Mouse (Mus musculus) cerebral cortex, adult 2 months (tissue): ENCODE results near the gene Atg4c.

Experiments
- WGBS: fragments of 180-500 bp; shearing (Covaris S2); methylation state at CpG from one replicate; pipeline ENCODE4 v1.1.7; 2018; 5-methylcytosine and 5-hydroxymethylcytosine counted together

Gene Atg4c

DNA sequence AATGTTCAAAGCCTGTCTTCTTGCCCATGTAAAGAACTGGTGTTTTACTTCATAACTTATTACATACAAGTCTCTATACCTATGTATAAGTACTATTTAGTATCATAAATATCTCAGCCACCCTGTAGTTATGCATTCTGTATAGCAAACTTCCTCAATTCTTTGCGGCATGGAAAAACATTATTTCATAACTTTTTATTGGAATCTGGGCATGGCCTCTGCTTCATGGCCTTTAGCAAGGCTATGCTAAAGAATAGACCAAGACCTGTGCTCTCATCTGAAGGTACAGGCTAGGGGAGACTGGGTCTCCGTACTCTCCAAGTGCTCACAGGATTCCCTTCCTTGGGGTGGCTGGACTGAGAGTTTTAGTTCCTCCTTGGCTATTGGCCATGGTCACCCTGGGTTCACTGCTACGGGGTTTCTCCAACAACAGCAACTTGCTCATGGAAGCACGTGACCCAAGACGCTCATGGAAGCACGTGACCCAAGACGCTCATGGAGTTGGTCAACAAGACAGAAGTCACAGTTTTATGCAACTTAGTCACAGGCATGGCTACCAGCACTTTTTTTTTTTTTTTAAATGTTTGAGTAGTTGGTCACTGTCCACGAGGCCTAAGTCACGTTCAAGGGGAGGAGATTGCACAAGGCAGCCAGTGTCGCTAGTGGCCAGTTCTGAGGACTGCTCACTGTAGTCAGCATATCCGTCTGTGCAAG, 7.2 kb upstream of the Atg4c start:
- 89% methylated on average over 11 of the region's 11 CpGs for WGBS

DNA sequence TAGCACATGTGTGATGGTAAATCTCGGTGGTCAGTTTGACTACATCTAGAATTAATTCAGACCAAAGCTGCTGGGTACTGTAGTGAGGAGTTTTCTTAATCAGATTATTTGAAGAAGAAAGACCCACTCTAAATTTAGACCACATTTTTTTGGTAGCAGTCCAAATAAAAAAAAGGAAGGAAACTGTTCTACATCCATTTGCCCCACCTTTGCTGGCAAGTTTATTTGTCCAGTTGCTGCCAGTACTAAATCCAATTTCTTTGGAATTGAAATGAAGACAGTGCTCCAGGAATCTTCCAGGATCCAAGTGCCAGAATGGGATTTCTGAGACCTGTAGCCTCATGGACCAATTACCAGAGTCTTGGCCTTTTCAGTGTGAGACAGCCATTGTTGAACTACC, 1.1 kb upstream of the Atg4c start:
- WGBS: 60% methylated on average over 1 of the region's 1 CpGs

DNA sequence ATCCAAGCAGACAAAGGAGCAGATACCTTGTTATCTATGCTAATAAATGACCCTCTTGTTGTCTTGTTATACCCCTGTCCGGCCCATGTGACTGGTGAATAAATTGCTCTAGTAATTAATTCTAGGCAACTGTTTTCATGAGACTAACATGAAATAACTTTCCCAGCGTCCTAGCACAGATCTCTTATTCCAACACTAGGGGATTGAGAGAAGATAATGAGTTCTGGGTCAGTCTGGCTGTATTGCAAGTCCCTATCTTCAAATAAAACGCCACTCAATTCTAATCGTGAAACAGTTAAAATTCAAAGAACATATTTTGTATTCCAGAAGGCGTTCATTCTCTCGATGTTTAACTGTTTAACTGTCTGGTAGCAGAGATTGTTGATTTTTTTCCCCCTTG, 520 bp upstream of the Atg4c start:
- WGBS: 18% methylated on average over 6 of the region's 6 CpGs

DNA sequence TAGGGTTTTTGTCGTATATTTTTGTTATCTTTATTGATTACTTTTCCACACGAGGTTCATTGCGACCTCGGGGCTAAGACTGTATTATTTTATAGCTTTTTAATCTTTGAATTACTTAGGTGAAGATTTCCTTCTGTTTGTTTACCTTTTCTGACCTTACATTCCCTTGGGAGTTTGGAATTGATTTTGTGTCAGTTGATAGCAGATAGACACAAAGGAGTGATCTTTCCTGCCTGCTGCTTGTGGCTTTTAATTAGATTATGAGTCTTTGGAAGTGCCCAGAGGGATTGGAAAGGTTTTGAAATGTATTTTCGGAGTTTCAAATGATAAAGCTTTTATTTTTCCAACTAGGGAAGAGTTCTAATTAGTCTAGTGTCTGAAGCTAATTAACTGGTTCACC, 1.1 kb downstream of the Atg4c start:
- WGBS: 31% methylated on average over 5 of the region's 5 CpGs

DNA sequence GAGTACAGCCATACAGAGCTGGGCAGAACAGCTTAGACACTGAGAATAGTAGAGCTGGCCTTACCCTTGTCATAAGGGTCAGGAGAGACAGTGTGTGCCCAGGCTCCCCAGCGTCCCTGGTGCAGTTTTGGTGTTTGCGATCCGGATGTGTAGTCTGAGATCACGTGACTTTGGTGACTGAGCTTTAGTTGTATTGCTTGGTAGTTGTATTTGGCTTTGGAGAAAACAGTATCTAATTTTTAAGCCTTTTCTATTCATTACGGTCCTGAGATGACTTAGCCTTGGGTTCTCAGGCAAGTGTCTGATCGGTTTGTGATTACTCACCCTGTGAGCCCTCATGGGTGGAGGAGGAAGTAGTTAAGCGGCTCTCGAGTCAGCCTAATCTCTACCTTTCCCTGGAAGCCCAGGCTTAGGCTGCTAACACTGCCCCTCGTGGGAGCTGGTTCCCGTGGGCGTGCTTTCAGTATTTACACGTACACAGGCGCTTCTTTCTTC, 6.1 kb downstream of the Atg4c start:
- WGBS: 50% methylated on average over 13 of the region's 13 CpGs

DNA sequence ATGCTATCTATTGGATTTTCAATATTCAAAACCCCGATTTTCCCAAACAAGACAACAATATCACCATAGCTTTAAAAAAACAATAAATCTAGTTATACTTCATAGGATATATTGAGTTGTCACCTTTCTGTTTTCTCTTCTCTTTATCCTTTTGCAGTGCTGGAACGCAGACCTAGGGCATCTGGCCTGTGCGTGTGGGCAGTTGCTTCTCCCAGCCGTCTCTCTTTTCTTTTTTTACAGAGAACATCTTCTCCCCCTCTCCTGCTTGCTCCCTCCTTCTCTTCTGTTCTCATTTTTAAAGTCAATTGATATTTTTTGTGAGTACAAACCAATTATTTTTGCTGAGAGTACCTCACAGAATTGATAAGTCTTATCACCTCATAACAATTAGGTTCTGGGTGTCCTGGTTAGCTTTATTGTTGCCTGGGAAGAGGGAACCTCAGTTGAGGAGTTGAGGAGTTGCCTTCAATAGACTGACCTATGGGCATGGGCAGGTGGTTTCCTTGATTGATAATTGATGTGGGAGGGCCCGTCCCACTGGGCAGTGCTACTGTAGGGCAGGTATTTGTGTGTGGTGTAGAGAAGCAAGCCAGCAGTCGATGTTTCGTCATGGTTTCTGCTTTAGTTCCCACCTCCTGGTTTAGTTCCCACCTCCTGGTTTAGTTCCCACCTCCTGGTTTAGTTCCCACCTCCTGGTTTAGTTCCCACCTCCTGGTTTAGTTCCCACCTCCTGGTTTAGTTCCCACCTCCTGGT, 6.8 kb downstream of the Atg4c start:
- WGBS: 71% methylated on average over 7 of the region's 7 CpGs

DNA sequence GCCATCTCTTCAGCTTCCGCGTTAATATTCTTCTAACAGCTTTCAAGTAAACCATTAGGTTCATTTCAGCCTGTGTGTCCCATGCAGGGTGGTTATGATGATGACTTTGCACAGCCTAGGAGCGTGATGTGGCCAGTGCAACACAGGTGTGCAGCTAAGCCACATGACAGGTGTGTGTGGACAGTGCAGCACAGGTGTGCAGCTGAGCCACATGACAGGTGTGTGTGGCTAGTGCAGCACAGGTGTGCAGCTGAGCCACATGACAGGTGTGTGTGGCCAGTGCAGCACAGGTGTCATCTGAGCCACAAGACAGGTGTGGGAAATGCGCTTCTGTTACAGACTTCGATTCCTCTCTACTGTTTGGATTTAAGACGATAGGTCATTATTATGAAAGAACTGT, 12.0 kb downstream of the Atg4c start:
- whole genome bisulfite sequencing: 86% methylated on average over 6 of the region's 6 CpGs

DNA sequence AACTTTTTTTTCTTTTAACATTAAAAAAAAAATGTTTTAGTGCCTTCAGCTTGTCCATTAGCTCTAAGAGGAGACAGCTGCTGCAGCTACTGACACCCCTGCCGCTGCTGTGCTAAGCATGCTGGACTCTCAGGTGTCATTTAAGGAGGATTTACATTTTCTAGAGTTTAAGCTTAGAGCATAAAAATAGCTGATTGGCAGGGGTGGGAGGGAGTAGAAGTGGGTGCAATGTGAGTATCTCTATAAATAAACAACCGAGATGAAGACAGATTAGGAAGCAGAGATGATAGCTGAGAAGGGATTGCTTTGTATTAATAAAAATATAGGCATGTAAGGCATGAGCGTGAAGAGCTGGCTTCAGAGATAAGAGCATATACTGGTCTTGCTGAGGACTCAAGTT, 12.6 kb downstream of the Atg4c start:
- WGBS: 34% methylated on average over 3 of the region's 3 CpGs

DNA sequence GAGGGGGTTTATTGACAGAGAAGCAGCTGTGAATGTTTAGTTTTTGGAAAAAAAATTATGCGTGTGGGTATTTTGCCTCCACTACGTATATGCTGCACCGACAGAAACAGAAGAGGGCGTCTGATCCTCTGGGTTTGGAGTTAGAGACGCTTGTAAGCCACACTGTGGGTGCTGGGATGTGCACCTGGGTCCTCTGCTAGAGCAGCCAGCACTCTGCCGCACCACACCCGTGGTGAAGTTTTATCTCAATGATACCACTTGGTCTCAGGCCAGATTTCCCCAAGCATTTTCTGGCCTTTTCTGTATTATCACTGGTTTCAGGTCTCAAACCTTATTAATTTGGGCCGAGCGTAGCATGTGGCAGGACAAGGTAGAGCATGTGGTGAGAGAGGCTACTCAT, 16.4 kb downstream of the Atg4c start:
- 79% methylated on average over 9 of the region's 9 CpGs for WGBS

DNA sequence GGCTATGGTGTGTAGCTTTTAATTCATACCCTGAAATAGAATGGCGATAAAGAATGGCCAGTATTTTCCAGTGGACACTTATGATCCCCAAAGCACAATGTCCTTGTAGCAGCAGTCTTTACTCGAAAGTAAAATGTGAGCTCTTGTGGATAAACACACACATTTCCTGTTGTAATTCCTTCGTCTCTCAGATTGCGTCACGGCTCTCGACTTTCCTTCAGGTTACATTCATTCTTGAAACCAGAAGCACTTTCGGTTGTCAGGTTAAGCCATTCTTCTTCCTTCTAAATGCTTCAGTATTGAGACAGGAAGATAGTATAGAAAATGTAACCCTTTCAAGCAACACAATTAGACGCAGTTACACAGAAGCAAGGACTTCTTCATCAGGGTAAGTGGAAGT, 17.9 kb downstream of the Atg4c start:
- WGBS: 78% methylated on average over 8 of the region's 8 CpGs

DNA sequence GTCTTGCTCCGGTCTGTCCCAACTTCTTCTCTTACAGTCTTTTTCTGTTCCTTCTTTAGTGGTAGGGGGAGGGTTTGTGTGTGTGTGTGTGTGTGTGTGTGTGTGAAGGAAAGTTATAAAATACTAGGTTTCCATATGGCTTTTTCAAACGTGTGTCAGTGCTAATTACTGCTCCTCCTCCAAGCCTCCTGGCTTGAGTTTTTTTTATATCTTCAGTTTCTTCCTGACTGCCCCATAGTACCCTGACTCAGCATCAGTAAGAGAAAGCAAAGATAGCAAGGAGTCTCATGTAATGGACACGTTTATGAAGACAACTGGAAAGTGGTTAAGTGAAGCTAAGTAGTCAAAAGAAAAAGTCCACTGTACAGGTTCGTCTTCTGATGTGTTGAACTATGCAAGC, 19.4 kb downstream of the Atg4c start:
- 64% methylated on average over 4 of the region's 4 CpGs for whole genome bisulfite sequencing

DNA sequence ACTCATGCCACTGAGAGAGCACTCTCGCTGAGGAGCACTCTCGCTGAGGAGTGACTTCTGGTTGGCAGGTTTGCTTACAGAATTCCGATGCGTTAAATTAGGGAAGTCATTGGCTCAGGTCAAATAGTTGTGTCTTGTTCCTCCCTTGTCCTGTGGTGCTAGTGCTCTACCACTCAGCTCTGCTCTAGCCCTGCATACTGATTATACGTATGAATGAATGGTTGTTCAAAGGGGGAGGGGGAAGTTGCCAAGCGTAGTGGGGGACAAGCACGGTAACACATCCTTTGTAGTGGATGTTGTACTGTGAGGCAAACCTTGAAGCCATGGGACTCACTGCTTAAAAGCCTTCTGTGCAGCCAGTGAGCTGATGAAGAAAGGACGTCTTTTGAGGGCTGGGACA, 28.5 kb downstream of the Atg4c start:
- WGBS: 77% methylated on average over 8 of the region's 8 CpGs

DNA sequence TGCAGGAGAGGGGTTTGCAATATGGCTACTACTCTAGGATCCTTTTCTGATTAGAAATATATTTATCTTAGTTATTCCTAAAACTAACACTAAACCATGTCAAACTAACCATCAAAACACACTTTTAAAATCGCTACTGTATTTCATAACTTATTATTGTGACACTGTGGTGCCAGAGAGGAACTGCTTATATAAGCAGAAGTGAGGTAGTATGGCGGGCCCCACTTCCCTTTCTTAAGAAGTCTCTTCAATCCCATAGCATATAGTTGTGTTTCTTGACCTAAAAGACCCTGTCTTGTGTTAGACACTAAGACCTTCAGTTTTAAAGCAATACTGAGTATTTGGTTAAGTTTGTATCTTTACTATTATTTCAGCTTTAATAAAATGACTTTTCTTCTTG, 31.1 kb downstream of the Atg4c start:
- 87% methylated on average over 2 of the region's 2 CpGs for WGBS

DNA sequence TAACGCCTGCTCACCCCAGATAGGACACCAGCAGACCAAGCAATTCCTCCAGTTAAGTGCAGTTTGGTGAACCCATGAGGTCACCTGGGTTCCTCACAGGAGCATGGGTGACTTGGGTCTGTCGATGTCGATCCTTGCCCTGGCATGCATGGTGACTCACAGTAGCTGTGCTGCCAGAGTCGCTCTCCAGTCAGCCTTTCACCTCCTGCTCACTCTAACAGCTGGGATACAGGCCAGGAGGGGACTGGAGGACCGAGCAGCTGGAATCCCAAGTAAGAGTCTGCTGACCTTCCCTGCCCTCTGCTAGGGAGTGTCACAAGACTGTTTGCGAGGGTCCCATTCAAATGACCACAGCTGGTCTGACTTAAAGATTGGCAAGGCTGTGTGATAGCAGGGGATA, 33.5 kb downstream of the Atg4c start:
- WGBS: 77% methylated on average over 6 of the region's 6 CpGs

DNA sequence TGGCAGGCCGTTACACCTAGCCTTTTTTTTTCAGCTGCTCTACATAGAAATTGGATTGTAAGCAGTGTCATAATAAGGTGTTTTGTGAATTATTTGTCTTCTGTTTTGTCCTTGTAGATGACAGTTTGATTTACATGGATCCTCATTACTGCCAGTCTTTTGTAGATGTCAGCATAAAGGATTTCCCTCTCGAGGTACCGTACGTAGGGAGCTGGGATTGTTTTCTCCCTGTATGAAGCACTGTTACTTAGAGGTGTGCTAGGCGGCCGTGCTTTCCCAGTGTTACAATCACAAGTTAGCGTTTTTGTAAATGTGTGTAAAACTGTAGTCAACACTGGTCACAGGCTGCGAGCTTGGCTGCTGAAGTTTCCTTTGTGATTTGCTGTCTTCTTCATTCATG, 35.6 kb downstream of the Atg4c start:
- 89% methylated on average over 8 of the region's 8 CpGs for WGBS

DNA sequence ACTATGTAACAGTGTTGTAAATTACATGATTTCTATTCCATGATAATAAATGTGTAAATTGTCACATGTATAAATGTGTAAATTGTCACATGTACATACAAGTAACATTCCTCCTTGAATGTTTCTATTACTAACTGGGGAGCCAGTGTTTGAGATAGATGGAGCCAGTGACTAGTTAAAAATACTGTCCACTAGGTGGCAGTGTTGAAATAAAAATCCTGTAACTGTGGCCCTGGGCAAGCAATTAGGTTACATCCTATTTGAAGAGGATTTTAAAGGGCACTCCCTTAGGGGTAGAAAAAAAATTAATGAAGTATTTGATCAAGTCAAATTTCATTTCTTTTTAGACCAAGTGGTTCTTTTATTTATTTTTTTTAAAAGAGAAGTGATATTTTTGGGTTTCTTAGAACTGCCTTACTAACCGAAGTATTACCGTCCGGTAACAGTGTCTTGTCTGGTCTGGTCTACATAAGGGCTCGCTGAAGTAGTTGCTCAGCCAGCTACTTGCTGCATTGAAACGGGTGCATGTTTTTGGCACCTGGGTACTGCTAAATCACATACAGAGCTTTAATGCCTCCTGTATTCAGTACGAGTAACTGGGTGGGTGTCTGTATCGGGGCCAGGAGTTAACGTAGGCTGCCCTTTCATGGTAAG, 41.6 kb downstream of the Atg4c start:
- WGBS: 85% methylated on average over 8 of the region's 8 CpGs

DNA sequence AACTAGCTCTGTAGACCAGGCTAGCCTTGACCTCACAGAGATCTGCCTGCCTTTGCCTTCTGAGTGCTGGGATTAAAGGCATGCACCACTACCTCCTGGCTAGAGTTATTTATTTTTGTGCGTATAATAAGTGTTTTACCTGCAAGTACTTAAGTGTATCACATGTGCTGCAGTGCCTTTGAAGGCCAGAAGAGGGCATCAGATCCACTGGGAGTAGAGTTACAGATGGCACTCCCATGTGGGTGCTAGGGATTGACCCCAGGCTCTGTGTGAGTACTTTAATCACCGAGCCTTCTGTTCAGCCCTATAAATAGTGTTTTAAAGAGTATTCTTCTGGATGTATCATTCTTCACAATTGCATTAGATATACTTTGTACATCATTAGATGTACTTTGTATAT, 44.6 kb downstream of the Atg4c start:
- 91% methylated on average over 2 of the region's 2 CpGs for WGBS

DNA sequence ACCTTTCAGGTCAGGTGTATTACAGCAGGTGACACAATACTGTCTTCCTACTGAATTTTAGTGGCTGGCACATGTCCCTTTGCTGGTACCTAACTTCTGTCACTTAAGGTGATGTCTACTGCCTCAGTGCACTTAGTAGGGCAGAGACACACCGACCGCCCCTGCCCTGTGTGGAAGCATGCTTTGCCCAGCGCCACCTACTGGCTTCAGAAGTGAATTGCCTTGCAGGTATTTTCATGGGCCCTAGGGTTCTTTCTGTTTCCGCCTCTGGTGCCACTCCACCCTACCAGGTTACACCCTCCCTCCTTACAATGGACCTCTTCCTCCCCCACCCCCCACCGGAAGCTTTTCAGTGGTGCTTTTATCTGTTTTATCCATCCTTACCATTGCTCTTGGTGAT, 47.9 kb downstream of the Atg4c start:
- WGBS: 55% methylated on average over 5 of the region's 5 CpGs

DNA sequence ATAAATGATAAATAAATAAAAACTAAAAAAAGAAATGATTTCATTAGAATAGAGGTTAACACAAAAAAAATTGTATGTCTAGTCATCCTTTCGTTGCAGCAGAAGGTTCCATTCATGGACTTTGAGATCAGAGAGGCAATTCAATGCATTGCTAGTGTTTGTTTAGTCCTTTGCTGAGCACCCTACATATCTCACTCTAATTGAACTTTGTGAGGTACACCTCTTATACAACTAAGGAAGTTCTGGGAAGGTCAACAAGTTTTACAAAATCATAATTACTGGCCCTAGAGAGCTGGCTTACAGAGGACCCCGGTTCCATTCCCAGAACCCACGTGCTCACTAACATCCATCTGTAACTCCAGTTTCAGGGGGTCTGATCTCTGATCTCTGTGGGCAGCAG, 55.6 kb downstream of the Atg4c start:
- 91% methylated on average over 3 of the region's 3 CpGs for WGBS

DNA sequence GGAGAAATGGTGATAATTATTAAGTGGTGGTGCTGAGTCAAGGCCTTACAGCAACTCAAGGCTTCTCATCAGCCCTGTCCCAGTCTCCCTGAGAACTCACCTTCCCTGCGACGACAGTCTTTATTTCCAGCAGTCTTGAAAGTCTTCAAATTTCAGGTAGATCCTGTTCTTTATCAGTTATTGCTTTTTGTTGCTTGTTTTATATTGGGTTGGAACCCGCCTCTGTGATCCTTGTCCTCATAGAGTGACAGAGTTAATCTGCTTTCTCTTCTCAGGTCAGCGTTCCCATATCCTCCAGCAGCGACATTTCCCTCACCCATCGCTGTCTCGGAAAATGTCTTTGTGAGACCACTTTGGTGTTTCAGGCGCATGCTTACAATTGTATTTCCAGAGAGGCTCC, 56.1 kb downstream of the Atg4c start:
- 97% methylated on average over 8 of the region's 8 CpGs for WGBS

DNA sequence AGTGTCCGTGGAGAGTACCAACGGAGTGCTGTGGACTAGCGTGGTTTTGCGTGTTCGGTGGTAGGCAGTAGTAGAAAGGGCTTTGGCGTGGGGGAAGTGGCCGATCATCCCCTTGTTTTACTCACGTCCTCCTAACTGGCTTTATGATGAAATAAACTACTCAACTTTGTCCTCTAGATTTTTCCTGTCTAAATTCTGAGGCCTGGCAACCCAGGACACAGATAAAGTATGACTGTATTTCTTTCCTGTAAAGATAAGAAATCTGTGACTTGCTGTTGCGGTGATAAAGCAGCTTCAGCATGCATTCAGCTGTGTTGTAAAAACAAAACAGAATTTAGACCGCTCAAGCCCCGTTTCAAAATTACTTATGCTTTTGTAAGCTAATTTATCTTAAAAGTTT, 59.2 kb downstream of the Atg4c start:
- WGBS: 90% methylated on average over 11 of the region's 11 CpGs

DNA sequence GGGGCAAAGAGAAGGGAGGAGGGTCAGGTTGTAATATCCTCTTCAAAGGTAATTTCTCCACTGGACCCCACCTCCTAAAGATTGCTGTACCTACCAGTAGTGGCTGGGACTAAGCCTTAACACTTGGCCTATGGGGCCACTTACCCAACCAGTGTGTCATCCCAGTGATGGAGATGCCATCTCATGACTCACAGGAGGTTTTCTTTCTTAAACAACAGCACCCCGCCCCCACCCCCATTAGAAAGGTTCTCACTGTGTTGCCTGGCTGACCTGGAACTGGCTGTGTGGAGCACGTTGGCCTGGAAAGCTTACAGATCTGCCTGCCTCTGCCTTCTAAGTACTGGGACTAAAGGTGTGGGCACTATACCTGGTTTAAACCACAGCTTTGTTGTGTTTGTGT, 69.5 kb downstream of the Atg4c start:
- WGBS: 91% methylated on average over 2 of the region's 2 CpGs

DNA sequence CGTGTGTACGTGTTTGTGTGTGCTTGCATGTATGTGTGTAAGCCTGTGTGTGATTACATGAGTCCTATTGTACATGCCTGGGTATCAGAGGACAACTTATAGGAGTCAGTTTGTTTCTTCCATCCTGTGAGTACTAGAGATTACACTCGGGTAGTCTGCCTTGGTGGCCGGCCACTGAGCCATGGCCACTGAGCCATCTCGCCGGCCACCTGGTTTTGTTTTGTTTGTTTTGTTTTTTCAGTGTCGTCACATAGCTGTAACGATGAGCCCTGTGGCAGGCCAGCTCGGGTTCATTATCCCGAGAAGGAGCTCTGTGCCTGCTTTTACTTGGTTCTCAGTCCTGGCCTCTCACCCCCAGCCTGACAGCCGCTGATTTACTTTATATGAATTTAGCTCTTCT, 69.9 kb downstream of the Atg4c start:
- 87% methylated on average over 11 of the region's 11 CpGs for WGBS
